Mouse (Mus musculus) gastrocnemius, postnatal 10 days (tissue): Measurements from ENCODE around the gene Tmem150c. TPM values are rescaled to one million over a fixed set of nuclear protein-coding genes. Genes with fewer than 3 reads are reported as not detected.

Source experiments
- DNase-seq: peaks from one replicate; pipeline ENCODE4 v3.0.0; 2021; ENCODE audit warnings: mixed read lengths
- total RNA-seq, 2 experiments: library from RNA; stranded (reverse); gene quantifications; 2 replicates each; pipeline ENCODE4 v1.2.3; 2021

Tmem150c gene
- total RNA-seq, 2 experiments from 2014 or later, result 3.5 to 3.9 TPM

DNA sequence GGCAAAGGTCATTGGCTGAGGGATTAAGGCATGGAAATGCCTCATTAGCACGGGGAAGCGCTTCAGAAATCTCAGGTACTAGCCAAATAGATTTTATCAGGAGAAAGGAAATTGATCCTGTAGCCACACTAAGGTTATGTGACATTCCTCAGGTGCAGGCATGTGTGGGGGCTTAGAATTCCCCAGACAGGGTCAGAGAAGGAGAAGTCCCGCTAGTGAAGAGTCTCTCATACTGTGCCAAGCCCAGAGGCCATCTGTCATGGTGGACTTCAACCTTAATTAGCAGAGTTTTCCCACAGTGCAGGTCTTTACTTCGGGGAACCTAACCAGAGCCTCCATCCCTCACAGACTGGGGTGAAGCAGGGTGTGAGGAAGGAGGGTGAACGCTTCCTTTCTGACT lies 62.7 kb downstream of the Tmem150c start:
- DNase-seq, result no peak

DNA sequence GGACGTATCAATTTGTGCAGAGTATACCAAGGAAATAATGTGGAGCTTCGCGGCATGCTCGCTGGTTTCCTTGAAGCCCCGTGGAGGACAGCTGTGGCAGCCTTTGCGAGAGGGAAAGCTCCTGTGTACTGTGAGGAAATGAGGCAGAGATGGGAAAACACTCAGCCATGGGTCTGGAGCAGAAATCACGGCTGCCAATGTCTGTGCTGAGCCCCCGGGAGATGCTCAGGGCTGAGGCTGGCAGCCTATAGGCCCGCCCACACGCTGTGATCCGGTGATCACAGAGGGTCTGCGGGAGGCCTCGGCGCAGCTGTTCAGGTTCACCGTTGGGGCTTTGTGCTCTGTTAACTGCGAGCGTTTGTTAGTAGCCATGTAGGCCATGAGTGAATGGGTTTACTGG lies 68.0 kb downstream of the Tmem150c start:
- DNase-seq, result no peak

DNA sequence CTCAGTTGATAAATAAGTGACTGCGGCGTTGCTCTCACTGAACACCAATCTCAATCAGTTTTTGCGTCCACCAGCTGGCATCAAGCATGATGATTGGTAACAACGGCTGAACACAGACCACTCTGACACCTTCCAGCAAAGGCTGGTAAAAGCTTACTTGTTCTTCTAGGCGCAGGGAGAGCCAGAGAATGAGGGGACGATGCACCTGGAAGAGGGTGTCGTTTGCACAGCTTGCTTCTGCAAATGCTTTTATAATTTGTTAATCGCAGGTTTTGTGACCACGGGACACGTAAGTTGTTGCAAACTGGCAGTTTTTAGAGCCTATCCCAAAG lies 68.4 kb downstream of the Tmem150c start:
- DNase-seq, result no peak

DNA sequence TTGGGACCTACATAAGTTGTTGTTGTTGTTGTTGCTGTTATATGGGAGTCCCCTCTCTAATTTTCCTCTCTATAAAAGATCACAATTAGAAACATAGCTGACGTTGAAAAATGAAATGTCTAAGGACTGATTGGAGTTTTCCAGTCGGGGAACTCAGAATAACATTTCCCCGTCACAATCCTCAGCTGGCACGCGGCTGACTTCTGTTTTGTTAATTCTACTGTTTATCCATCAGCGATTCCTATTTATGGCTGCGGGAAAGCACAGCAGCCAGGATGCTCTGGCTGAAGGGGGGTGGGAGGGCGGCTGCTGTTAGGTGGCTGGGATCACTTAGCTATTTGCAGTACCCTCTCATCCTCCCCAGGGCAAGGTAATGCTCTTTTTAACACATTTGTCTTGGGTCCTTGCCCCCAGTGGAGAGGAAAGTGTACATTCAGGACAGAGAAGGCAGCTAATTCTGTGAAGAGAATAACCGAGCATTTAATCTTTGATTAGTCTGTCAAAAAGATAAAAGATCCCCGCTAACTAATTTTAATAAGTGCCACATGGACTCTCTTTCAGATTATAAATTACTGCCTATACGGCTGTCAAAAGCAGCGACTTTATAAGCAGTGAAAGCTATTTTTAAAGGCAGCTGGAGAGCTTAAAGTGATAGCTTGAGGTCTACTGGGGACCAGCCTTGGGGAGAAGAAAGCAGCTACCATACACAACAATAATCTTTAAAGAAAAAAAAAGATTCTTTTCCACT lies 68.9 kb downstream of the Tmem150c start:
- no peak for DNase-seq

DNA sequence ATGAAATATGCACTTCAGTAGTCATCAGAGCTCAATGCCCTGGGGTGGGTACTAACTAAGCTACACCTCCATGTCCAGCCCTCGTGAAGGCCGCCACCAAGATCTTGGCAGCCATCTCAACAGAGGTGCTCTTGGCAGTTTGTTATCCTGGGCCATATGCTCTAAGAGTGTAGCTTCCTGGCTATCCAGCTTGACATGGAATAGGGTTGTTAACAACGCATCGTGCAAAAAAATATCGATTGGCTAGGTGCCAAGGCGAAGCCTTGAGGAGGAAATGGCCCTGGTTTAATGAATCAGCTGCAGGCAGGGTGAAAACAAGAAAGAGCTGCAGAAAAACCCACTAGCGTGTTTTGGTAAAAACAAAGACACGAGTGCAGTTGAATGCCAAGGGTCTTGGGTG lies 74.5 kb downstream of the Tmem150c start:
- DNase-seq, result peak; percentile 22

DNA sequence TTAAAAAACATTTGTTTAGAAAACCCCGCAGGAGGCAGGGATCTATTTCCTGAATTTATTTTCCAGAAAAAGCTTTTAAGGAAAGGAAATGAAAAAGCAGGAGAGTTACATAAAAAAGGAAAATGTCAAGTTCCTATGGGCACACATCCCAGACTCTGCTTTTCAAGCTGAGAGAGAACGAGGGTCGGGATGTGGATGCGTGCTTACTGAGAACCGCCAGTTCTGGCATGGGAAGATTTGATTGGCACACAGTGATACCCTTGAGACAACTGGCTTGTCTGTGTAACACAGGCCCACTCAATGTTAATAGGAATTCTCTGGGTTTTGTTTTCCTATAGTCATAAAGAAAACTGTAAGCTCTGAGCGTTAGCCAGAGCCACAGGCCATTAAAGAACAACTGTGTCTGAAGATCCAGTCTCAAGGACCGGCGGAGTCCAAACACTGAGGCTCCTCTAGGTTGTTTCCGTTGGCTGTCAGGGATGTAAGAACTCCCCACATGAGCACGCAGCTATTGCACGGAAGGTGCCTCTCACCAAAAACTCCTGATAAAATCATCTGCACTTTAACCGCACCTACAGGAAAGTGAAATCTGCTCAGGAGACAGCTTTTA lies 75.5 kb downstream of the Tmem150c start:
- DNase-seq, result no peak

DNA sequence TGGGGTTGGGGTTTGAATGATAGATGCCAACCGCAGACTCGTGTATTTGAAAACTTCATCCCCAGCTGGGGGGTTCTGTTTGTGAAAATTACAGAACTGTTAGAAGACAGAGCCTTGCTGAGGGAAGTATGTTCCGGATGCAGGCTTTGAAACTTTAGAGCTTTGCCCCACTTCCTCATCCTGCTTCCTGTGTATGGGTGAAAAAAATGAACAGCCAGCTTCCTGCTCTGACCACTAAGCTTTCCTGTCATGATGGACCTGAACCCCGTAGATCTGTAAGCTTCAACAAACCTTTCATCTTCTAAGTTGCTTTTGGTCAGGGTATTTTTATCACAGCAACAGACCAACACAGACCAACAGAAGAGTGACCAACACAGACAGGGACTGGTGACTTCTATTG lies 77.6 kb downstream of the Tmem150c start:
- no peak for DNase-seq

DNA sequence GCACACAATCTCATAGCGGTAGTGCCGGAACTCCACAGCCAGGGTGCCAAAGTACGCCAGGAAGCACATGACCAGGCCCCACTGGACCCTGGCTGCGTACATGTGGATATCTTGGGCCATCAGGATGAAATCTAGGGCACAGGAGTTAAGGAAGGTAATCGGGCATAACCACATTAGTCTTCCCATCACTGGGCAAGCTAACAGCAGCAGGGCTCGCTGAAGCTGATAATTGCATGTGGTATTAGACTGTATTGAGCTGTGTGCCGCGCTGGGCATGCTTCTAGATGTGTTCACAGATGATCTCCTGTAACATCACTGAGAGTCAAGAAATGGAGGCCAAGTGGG lies 79.7 kb downstream of the Tmem150c start:
- no peak for DNase-seq

DNA sequence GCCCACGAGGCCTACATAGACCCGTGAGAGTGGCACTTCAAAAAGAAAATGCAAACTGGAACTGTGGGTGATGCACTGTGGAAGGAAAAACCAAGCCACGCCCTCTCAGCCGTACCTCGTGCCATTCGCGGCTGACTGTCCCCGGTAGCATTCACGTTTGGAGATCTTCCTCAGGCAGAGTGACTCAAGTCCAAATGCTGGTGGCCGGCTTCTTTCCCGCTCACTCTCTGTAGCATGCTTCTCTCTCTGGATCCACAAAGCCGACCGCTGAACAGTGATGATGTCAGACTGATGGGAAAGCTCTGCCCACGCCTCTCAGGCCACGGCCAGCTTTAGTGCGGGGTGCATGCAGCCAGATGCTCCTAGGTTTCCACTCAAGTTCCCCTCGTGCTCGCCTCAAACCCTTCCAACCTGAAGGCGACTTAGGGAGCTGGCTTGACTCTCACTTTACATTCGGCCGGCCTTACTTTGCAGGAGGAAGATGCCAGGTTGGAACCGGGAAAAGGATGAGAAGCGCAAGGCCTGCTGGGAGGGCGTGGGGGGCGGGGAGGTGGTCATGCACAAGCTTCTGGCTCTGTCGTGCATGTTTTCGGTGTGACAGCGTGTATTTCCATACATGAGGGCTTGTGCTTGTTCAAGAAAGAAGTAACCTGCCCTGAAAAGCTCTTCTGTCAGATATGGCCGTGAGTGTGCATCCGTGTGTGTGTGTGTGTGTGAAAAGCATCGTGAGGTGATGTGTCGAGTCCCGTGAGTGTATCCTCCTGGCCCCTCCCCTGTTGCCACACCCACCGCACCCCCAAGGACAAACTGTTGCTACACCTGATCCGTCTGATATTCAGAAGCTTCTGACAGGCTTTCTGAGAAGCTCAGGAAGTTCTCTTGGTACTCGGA lies 80.3 kb downstream of the Tmem150c start:
- DNase-seq, result no peak

DNA sequence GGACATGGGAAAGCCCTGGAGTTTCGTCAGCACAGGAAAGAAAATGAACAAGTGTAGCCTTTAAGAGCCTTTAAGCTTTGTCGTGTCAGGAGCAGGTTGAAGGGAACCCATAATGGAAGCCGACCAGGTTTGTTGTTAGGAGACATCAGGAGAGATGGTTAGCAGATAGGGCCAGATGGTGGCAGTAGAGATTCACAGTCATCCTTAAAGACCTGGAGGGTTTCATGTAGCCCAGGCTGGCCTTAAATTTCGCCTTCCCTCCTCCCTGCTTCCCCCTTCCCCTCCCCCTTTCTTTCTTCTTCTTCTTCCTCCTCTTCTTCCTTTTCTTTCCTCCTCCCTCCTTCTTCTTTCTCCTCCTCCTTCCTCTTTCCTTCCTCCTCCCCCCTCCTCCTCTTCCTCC lies 85.0 kb downstream of the Tmem150c start:
- no peak for DNase-seq

DNA sequence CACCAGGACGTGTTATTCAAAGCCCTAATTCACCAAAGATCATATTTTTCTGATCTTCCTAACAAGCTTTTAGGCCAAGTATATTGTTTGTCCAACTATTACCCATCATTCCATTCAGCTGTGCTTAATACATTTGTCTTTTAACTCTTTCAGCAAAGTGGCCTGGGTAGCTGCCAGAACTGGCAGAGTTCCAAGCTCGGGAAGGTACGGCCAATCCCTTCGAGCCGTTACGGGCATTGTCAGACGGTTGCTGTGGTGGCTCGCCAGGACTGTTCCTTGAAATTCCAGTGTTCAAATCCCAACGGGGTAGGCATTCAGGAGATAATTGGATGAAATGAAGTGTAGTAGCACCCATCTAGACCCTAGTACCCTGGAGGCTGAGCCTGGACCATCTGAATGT lies 87.1 kb downstream of the Tmem150c start:
- DNase-seq, result no peak

DNA sequence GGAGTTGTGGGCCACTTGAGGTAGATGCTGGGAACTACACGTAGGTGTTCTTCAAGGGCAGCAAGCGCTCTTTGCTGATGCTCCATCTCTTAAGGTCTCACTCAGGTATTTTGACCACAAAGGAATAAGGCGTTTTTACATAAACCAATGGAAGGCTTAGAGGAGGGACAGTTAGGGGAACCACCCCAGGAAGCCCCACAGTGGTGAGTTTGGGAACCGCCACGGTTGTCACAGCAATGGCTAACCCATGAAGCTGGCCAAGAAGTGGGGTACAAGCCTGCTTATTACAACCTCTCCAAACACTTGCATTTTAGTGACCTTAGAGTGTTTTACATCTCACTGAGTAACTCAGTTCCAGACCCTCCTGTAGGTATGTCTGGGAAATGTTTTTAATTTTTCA lies 88.1 kb downstream of the Tmem150c start:
- DNase-seq, result no peak

DNA sequence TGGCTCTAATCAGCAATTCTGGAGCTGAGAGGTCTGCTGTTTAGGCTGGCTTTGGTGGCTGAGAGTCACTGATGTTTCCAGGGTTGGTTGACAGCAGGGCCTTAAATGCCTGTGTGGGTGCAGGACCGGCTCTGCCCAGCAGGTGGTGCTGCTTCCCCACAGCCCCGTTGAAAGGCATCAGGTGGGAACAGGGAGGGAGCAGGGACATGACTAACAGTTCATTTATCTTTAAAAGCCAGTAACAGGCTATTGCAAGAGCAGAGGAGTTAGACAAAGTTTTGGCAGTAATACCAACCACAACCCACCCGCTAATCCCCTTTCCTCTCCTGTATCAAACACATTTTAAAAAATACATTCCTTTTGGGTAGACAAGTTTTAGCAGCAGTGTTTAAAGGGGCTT lies 89.4 kb downstream of the Tmem150c start:
- peak; percentile 86 for DNase-seq

DNA sequence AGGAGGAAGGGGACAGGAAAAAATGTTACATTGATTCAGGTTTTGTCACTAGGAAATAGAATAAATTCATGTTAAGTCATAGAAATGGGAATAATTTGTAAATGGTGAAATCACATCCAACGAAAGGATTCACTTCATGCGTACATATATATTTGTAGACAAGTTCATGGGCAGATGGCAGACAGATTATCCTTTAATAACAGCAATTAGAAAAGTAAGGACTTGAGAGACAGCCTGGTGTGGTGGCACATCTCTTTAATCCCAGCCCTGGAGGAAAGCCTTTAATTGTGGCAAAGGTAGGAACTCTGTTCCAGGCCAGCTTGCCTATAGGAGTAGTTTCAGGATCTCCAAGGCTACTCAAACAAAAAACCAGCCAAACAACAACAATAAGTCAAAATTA lies 90.1 kb downstream of the Tmem150c start:
- DNase-seq, result no peak

DNA sequence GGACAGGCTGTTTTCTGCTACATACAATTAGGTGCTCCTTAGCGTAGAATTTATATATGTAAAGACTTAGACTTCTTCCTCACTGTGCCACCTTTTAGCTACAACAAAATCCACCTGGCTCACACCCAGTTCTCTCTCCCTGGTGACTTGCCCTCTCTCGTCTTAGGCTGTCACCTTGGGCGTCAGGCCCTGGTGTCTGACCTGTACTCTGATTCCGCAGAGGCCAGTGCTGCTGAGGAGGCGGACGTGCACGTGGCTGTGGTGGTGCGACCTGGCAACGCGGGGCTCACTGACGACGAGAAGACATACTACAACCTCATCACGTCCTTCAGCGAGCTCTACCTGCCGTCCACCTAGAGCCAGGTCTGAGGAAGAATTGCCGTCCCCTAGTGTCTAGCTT lies 92.0 kb downstream of the Tmem150c start:
- no peak for DNase-seq

DNA sequence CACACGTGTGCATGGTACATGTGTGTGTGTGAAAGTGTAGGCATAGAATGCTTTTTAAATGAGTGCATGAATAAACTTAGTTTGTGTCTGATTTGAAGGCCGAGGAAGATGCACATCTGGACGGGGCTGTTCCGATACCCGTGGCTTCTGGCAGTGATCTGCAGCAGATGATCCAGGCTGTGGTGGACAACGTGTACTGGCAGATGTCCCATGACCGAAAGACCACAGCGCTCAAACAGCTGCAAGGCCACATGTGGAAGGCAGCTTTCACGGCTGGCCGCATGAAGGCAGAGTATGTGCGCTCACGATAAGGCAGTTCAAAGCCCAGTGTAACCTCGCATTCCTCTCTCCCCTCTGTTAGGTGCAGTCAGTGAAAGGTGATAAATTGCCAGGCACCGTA lies 98.7 kb downstream of the Tmem150c start:
- no peak for DNase-seq

DNA sequence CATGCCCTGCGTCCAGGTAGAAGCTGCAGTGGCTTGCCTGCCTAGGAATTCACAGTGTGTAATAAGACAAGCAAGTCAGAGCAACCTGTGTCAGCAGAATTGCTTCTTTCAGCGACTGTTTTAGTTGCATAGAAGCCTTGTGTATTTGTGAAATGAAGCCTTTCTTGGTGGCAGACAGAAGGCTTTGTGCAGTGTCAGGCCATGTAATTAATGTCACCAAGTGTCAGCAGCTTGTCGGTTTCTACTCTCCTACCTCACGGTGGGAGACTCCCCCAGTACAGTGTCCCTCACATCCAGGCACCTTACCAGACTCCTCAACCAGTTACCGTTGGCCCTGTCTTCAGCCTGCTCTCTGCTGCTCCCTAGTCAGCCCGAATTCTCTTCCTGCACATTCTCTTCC lies 100.3 kb downstream of the Tmem150c start:
- no peak for DNase-seq

DNA sequence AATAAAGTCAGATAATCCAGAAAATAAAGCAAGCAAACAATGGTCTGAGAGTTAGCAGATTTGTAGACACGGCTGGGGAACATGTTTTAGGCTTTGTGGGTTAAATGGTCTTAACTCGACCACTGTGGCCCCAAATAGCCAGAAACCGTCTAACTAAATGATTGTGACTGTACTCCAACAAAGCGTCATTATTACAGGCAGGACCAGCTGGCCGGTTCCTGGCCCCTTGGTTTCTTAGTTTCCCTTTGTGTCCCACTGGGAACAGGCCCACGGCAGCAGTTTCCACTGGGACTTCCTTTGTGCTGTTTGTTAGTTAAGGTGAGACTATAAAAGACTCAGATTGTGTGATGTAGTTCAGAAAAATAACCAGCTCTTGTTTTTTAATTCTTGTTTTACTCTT lies 100.9 kb downstream of the Tmem150c start:
- DNase-seq, result no peak

DNA sequence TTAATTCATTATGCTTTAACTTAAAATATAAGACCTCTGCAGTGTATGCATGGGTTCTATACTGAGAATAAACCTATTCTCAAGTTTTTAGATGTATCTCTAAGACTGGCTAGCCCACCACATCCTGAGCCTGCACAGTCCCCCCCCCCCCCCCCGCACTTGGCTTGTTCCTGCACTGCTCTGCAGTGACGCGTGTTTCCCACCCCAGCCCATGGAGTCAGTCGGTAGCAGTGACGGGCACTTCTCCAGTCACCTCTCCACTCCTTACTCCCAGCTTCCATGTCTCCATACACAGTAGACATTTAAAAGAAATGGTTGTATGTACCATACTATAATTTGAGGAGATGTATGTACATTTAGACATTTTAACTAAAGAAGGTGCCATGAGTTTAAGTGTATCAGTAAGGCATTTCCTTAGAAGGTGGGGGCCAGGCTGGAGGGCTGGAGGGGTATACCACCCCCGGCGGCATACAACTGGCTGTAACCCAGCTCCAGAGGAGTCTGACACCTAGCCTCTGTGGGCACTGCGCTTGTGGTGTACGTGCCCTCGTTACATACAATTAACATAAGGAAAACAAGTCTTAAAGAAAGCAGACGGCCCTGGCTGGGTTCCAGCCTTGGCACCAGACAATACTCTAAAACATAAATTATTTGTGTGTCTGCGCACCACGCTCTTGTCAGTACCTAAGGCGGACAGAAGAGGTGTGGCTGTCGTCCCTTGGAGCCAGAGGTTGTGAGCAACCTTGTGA lies 102.0 kb downstream of the Tmem150c start:
- DNase-seq, result no peak

DNA sequence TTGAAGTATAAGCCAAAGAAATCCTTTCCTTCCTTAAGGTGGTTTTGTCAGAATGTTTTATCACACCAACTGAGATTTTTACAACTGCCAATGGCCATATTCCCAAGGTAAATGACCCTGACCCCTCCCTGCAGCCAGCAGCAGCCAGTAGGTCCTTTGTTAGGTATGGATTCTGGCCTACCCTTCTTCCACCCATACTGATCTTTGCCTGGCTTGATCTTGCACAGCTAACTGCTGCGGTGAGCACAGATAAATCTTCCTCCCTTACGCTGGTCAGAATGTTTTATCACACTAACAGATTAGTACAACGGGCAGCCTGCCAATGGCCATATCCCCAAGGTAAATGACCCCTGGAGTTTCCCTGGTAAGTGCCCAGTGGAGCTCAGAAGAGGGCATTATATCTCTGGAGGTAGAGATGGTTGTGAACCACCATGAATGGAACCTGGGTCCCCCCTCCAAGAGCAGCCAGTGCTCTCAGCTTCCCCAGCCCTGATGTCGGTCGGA lies 103.7 kb downstream of the Tmem150c start:
- no peak for DNase-seq

DNA sequence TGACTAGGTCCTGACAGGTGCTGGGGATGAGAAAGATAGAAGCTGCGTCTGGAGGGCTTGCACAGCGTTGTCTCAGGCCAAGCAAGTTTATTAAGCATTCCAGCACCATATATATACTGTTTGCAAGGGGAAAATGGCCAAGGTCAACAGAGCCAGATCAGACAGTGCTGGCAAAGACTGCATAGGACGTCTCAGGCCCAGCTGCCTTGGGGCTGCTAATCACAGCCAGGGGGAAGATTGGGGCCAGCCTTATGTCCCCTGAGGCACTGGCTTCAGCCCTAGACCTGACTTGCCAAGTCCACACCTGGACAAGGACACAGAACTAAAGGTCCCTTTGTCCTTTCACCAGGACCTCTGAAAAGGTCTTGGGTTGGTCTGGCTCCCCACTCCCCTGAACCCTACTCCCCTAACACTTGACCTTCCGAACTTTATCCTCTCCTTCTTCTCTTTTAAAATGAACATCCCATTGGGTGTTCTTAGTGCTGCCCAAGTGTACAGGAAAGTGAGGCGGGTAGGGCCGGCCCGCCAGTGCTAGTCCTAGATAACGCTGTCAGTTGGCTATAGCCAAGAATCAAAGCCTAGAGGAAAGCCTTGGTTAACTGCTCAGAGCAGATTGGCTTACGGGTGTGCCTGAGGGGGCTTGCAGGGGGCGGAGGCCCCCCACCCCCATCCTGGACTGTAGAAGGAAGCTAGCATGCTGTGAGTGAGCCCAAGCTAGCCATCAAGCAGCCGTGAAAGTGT lies 104.6 kb downstream of the Tmem150c start:
- DNase-seq, result no peak

DNA sequence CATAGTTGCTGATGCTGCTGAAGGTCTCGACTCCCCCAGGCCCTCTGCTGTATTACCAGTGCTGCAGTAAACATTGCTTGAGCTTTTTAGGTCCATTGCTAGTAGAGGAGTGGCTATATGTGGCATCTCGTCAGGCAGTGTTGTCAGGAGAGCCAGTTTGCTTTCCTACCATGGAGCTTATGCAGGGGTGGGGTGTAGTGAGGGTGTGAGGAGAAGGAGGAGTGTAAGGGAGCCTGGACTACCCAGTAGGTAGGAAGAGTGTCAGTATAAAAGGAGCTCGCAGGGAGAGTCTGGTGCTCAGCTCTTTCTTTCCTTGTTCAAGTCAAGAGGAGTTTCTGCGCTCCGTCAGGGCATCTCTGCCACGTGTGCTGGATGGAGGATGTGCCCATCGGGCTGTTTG lies 106.9 kb downstream of the Tmem150c start:
- no peak for DNase-seq
